8 mouse cellular contexts compared by ENCODE assay signal in the genomic region with DNA sequence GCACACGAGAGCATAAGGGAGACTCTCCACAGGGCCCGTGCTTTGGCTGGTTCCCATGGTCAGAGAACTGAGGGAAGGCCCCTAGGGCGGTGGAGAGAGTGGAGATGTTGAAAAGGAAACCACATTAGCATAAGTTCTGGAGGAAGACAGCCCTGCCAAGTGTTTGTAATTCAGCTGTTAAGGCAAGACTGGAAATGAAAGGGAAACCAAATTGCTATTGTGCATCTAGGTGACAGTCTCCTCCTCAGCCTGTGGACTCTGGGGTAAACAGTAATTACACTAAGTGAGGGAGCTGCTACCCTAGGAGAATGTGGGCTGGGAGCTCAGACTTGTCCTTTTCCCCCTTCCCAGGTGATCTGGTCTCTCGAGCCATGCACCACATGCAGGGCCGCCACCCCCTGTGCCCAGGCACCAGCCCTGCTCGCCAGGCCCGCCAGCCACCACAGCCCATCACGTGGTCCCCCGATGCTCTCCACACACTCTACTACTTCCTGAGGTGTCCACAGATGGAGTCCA.
DNase-seq lines count a peak whose midpoint lies in the region; ATAC-seq and TF ChIP-seq lines count a peak whose summit lies in the region.

No protein-coding gene starts in this region.

- no peak for TF ChIP-seq CTCF in brain, embryonic 14.5 days (IDR thresholded peaks at IDR 0.05; ENCODE audit: borderline replicate concordance, extremely low read depth, insufficient read depth, insufficient read length)

- H3K4me3 ChIP-seq in midbrain, embryonic 10.5 days: no peak overlapping the region
- no peak overlapping the region for H3K4me3 ChIP-seq in midbrain, embryonic 13.5 days (replicated peaks)
- no peak overlapping the region for H3K4me3 ChIP-seq in hindbrain, embryonic 13.5 days
- no peak overlapping the region for H3K4me3 ChIP-seq in kidney, embryonic 15.5 days (replicated peaks)
- no peak overlapping the region for H3K4me3 ChIP-seq in intestine, embryonic 16.5 days (ENCODE audit: low read length)

- H3K36me3 ChIP-seq in midbrain, embryonic 10.5 days: peaks cover 6% of the 10 kb centered on the region; the same call in 1 of the 2 replicates
- 0 out of 2 replicates have a peak, but pooled peaks cover 4% of the 10 kb centered on the region for H3K36me3 ChIP-seq in midbrain, embryonic 13.5 days
- no peaks in the 10 kb centered on the region for H3K36me3 ChIP-seq in hindbrain, embryonic 13.5 days
- no peaks in the 10 kb centered on the region for H3K36me3 ChIP-seq in kidney, embryonic 15.5 days
- no peaks in the 10 kb centered on the region for H3K36me3 ChIP-seq in intestine, embryonic 16.5 days (ENCODE audit: control insufficient read depth, insufficient read depth, low read length)

- WGBS in midbrain, embryonic 10.5 days: 82% methylated on average over 9 of the region's 9 CpGs
- 75% methylated on average over 9 of the region's 9 CpGs for WGBS in midbrain, embryonic 13.5 days
- WGBS in hindbrain, embryonic 13.5 days: 69% methylated on average over 9 of the region's 9 CpGs
- 80% methylated on average over 9 of the region's 9 CpGs for WGBS in kidney, embryonic 15.5 days
- 77% methylated on average over 9 of the region's 9 CpGs for WGBS in intestine, embryonic 16.5 days

- ATAC-seq in midbrain, embryonic 13.5 days: no peak
- ATAC-seq in hindbrain, embryonic 13.5 days (ENCODE audit: low FRiP score): peak; percentile 65; the same call in 1 of the 2 replicates
- ATAC-seq in kidney, embryonic 15.5 days (replicated peaks; ENCODE audit: low FRiP score): no peak
- ATAC-seq in intestine, embryonic 16.5 days: no peak

- peaks cover 44% of the 10 kb centered on the region for H3K4me1 ChIP-seq in midbrain, embryonic 10.5 days
- peaks cover 16% of the 10 kb centered on the region for H3K4me1 ChIP-seq in midbrain, embryonic 13.5 days (replicated peaks)
- peaks cover 18% of the 10 kb centered on the region for H3K4me1 ChIP-seq in hindbrain, embryonic 13.5 days (replicated peaks)
- H3K4me1 ChIP-seq in kidney, embryonic 15.5 days: peaks cover 33% of the 10 kb centered on the region
- peaks cover 5% of the 10 kb centered on the region; the same call in 1 of the 2 replicates for H3K4me1 ChIP-seq in intestine, embryonic 16.5 days (ENCODE audit: control insufficient read depth, insufficient read depth, low read length)

- TF ChIP-seq POLR2A in brain, embryonic 14.5 days (IDR thresholded peaks at IDR 0.05; ENCODE audit: borderline replicate concordance, extremely low read depth, insufficient read depth, insufficient read length, poor library complexity, severe bottlenecking): no peak

- 0 out of 2 replicates have a peak overlapping the region, but pooled peaks have one; percentile 3 for H3K27ac ChIP-seq in midbrain, embryonic 10.5 days (replicated peaks)
- H3K27ac ChIP-seq in midbrain, embryonic 13.5 days: no peak overlapping the region
- H3K27ac ChIP-seq in hindbrain, embryonic 13.5 days: no peak overlapping the region
- H3K27ac ChIP-seq in kidney, embryonic 15.5 days: no peak overlapping the region
- no peak overlapping the region; the same call in 1 of the 2 replicates for H3K27ac ChIP-seq in intestine, embryonic 16.5 days (ENCODE audit: low read length)

- no peaks in the 10 kb centered on the region for H3K27me3 ChIP-seq in midbrain, embryonic 10.5 days (ENCODE audit: low read depth, poor library complexity, severe bottlenecking)
- no peaks in the 10 kb centered on the region for H3K27me3 ChIP-seq in midbrain, embryonic 13.5 days
- 0 out of 2 replicates have a peak, but pooled peaks cover 1% of the 10 kb centered on the region for H3K27me3 ChIP-seq in hindbrain, embryonic 13.5 days
- H3K27me3 ChIP-seq in kidney, embryonic 15.5 days: no peaks in the 10 kb centered on the region
- no peaks in the 10 kb centered on the region for H3K27me3 ChIP-seq in intestine, embryonic 16.5 days (replicated peaks; ENCODE audit: control insufficient read depth, insufficient read depth, low read length)

- H3K4me2 ChIP-seq in midbrain, embryonic 13.5 days (replicated peaks): no peak overlapping the region
- no peak overlapping the region for H3K4me2 ChIP-seq in hindbrain, embryonic 13.5 days
- H3K4me2 ChIP-seq in kidney, embryonic 15.5 days: no peak overlapping the region
- H3K4me2 ChIP-seq in intestine, embryonic 16.5 days (ENCODE audit: low read depth, low read length): no peak overlapping the region

- H3K9me3 ChIP-seq in midbrain, embryonic 10.5 days (replicated peaks): no peaks in the 10 kb centered on the region
- no peaks in the 10 kb centered on the region for H3K9me3 ChIP-seq in midbrain, embryonic 13.5 days
- H3K9me3 ChIP-seq in hindbrain, embryonic 13.5 days: no peaks in the 10 kb centered on the region
- H3K9me3 ChIP-seq in kidney, embryonic 15.5 days (replicated peaks): no peaks in the 10 kb centered on the region
- H3K9me3 ChIP-seq in intestine, embryonic 16.5 days (ENCODE audit: control insufficient read depth, low read length): no peaks in the 10 kb centered on the region

- no peak for DNase-seq in midbrain, embryonic 10.5 days (ENCODE audit: low spot score)
- peak; percentile 85 for DNase-seq in brain, embryonic 14.5 days (ENCODE audit: low read depth)
- DNase-seq in thymus, postnatal 0 days (ENCODE audit: low spot score): peak; percentile 67
- DNase-seq in left cerebral cortex, adult 9 months (ENCODE audit: low spot score in 2 of 2): no peak

- no peak overlapping the region for H3K9ac ChIP-seq in midbrain, embryonic 13.5 days (replicated peaks)
- no peak overlapping the region for H3K9ac ChIP-seq in hindbrain, embryonic 13.5 days
- H3K9ac ChIP-seq in kidney, embryonic 15.5 days: no peak overlapping the region
- no peak overlapping the region for H3K9ac ChIP-seq in intestine, embryonic 16.5 days (ENCODE audit: low read depth, low read length)

Comparison
In these comparisons a context has a peak if more than half of its experiments do, and no peak if none do; other contexts are left out.
1. DNase-seq: peak in brain, embryonic 14.5 days (single experiment) and thymus, postnatal 0 days (single experiment); none in midbrain, embryonic 10.5 days (single experiment) and left cerebral cortex, adult 9 months (0 of 2).